Mouse (Mus musculus): ENCODE data around the gene Jade2.
"Not testable (repeated sequence)": the region's sequence is repeated elsewhere in the genome, so short reads cannot be mapped to it uniquely, and the experiment has no call there.

Gene Jade2

DNA sequence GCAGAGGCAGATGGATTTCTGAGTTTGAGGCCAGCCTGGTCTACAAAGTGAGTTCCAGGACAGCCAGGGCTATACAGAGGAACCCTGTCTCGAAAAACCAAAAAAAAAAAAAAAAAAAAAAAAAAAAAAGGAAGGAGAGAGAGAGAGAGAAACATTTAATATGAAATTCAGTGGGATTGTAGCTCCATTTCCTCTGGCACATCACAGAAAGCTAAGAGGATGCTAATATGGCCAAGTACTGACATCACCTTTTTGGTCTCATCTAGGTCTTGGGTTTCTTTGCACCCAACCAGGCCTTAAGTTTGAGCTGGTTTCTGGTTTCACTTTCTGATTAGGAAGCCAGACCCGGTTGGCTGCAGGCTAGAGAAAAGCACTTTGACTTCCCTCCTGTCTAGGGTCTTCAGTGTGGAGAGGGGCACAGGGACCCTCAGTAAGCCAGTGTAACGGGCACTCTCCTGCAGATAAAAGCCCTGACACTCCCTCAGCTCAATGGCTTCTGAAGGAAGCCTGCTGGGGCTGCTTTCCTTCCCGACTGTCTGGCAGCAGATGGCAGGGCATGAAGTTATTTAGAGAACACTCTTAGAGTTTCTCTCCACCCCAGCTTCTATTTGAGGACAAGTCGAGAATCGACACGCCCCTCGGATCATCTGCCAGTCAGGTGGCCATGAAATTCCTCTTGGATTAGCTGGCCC, 56.7 kb downstream of the Jade2 start:
- in situ Hi-C loops (cut with MboI; ENCODE audit: low sequenced_read_pairs): no loop called here

GRCm38 (mm10) chr11:51796272-51796671, 61.2 kb downstream of the Jade2 start:
- in situ Hi-C loops (cut with MboI; ENCODE audit: low sequenced_read_pairs): no loop called here

- in situ Hi-C loops (cut with MboI; ENCODE audit: low sequenced_read_pairs): no loop called here
Observed at GRCm38 (mm10) chr11:51790662-51791061, 66.8 kb downstream of the Jade2 start.

DNA sequence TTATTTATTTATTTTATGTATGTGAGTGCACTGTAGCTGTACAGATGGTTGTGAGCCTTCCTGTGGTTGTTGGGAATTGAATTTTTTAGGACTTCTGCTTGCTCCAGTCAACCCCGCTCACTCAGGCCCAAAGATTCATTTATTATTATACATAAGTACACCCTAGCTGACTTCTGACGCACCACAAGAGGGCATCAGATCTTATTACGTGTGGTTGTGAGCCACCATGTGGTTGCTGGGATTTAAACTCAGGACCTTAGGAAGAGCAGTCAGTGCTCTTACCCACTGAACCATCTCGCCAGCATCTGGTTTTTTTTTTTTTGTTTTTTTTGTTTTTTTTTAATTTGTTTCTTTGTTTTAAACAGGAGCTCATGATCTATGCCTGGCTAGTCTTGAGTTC, 67.7 kb downstream of the Jade2 start:
- in situ Hi-C loops (cut with MboI; ENCODE audit: low sequenced_read_pairs): not testable (repeated sequence)

- in situ Hi-C loops (cut with MboI; ENCODE audit: low sequenced_read_pairs): no loop called here
Observed at GRCm38 (mm10) chr11:51785926-51786325, 71.5 kb downstream of the Jade2 start.

DNA sequence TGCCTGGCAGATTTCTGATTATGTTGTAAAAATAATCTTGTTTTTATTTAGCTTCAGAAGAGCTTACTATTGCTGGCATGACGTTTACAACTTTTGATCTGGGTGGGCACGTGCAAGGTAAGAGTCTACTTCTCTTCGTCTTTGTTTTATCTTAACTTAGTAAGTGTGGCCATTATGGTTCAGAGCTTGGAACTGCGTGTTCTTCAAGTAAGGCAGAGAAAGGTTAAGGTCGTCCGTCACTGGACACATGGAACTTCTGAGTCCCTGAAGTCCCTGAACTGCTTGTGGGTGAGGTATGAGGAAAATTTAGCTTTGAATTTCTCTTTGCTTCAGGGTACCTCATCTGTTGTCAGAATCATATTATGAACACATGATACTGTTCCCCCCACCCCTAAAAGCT, 74.7 kb downstream of the Jade2 start:
- in situ Hi-C loops (cut with MboI; ENCODE audit: low sequenced_read_pairs): no loop called here

GRCm38 (mm10) chr11:51780773-51781267, 76.6 kb downstream of the Jade2 start:
- in situ Hi-C loops (cut with MboI; ENCODE audit: low sequenced_read_pairs): no loop called here

DNA sequence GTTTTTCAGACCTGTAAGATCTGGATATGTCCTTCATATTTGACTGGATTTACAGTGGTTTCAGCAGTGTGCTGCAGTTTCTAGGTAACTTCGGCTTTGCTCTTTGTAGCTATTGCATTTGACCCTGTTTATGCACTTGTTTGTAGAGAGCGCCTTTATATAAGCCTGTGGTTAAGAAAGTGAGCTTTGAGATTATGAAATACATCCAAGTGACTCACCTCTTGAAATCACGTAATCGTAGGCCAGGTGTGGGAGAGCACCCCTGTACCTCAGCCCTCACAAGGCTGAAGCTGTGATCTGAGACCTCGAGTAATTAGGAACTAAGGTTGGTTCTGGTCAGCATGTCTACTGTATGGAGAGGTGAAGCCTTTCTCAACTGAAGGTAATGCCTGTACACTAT, 80.0 kb downstream of the Jade2 start:
- in situ Hi-C loops (cut with MboI; ENCODE audit: low sequenced_read_pairs): no loop called here

GRCm38 (mm10) chr11:51775507-51775906, 81.9 kb downstream of the Jade2 start:
- in situ Hi-C loops (cut with MboI; ENCODE audit: low sequenced_read_pairs): no loop called here

DNA sequence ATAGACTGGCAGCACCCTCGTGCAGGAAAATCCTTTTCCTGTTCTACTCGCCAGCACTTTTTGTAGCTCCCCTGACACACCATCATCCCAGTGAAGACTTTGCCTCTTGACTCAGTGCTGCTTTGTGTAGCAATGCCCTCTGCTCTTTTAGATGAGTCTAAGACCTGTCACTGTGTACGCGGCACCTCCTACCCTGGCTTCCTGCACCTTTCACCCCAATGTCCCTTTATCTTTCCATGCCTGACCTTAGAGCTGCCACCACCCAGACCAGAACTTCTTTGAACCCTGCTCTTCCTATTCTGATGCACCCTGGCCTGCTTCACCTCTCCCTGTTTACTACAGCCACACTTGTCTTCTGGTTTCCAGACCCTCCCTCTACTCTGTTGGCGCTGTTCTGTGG, 89.2 kb downstream of the Jade2 start:
- in situ Hi-C loops (cut with MboI; ENCODE audit: low sequenced_read_pairs): no loop called here

DNA sequence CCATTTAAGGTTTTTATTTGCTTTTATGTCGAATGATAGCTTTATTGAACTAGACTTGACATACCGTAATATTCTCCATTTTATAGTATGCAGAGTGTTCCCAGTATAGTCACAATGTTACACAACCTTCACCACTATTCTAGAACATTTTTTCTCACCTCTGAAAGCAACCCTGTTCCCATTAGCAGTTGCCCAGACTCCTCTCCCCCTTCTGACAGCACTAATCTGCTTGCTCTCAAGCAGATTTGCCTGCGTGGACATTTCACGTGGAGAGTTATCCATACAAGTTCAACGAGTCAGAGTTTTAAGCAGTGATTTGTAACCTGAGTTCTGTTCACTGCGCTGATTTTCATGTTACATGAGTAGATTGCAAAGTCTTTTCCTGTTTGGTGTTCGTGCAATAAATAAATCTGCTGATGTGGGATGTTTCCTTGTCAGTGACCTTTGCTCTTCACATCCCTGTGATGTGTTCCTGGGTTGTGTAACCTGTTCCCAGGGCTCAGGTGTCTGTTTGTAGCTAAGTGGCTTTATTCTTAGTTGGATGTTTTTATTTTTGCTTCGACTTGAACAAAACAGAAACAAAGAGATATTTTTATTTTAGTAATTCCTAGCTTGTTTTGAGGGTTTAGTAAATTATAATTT, 89.8 kb downstream of the Jade2 start:
- in situ Hi-C loops (cut with MboI; ENCODE audit: low sequenced_read_pairs): no loop called here

- in situ Hi-C loops (cut with MboI; ENCODE audit: low sequenced_read_pairs): no loop called here
Observed at GRCm38 (mm10) chr11:51764816-51765215, 92.6 kb downstream of the Jade2 start.

DNA sequence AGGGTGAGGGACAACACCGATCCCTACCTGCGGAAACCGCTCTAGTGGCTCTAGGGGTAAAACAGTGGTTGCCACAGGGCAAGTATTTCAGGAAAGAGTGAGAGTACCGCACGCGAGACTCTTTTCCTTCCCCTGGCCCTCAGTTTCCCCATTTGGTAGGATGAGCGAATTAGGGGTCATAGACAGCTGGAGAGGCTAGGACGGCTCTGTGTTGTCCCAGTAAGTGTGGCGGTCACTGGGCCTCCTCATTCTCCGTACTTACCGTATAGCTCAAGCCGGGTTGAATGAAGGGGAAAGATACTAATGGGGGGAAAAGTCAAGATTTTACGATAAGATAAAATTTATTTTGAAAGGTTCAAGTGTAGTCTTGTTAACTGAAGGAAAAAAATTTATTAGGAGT, 93.5 kb downstream of the Jade2 start:
- in situ Hi-C loops (cut with MboI; ENCODE audit: low sequenced_read_pairs): no loop called here

Data from CH12F3 (cell line).